Mouse (Mus musculus): ENCODE measurements around the gene Rpf2.

- TF ChIP-seq CTCF (IDR thresholded peaks at IDR 0.05; ENCODE audit: low read depth, low read length) = no peak
- no peak for TF ChIP-seq POLR2A (IDR thresholded peaks at IDR 0.05; ENCODE audit: insufficient read depth, low read length)
Observed at GRCm38 (mm10) chr10:40283636-40284035, 36.8 kb upstream of the Rpf2 start.
